Mouse (Mus musculus) MEL (cell line): Measurements from ENCODE around the gene Bach2. TPM values are rescaled to one million over a fixed set of nuclear protein-coding genes. Genes with fewer than 3 reads are reported as not detected.

Experiments used
- DNase-seq: peaks from one replicate; pipeline ENCODE4 v3.0.0; 2011; ENCODE audit warnings: low read depth, low spot score
- H3K27ac ChIP-seq: 2 replicates; pipeline ENCODE4 v1.5.1; 2012; ENCODE audit warnings: low read depth, mild to moderate bottlenecking, control low read depth, low read length, moderate library complexity; ENCODE audit not compliant: control insufficient read depth
- H3K27me3 ChIP-seq, 2 experiments: fragments of 150-350 bp in 1 of 2; sonication (generic) in 1 of 2; 2 replicates each; pipeline ENCODE4 v1.6.1; 2012; ENCODE audit warnings: low read length in 2 of 2, mild to moderate bottlenecking in 2 of 2, improper control_type of control experiment in 1 of 2, moderate library complexity in 1 of 2; ENCODE audit not compliant: insufficient read depth in 2 of 2, control insufficient read depth in 1 of 2
- H3K36me3 ChIP-seq, 2 experiments: 2 replicates each; pipeline ENCODE4 v1.6.1; 2012 to 2014; ENCODE audit warnings: low read length in 2 of 2, improper control_type of control experiment in 1 of 2, inconsistent platforms in 1 of 2, mild to moderate bottlenecking in 1 of 2; ENCODE audit not compliant: insufficient read depth in 2 of 2, control insufficient read depth in 1 of 2
- H3K4me1 ChIP-seq, 2 experiments: fragments of 150-350 bp in 1 of 2; sonication (generic) in 1 of 2; 2 replicates each; pipeline ENCODE4 v1.6.1; 2012; ENCODE audit warnings: low read length in 2 of 2, improper control_type of control experiment in 1 of 2, mild to moderate bottlenecking in 1 of 2; ENCODE audit not compliant: insufficient read depth in 2 of 2, control insufficient read depth in 1 of 2
- H3K4me3 ChIP-seq, 2 experiments: fragments of 150-350 bp in 1 of 2; sonication (generic) in 1 of 2; 2 replicates each; pipeline ENCODE4 v1.5.1; 2012; ENCODE audit warnings: low read depth in 2 of 2, low read length in 2 of 2, mild to moderate bottlenecking in 2 of 2, moderate library complexity in 2 of 2, control low read depth in 1 of 2, improper control_type of control experiment in 1 of 2; ENCODE audit not compliant: control insufficient read depth in 1 of 2, insufficient read depth in 1 of 2
- H3K79me2 ChIP-seq: 2 replicates; pipeline ENCODE4 v1.6.1; 2012; ENCODE audit warnings: mild to moderate bottlenecking, low read length, moderate library complexity; ENCODE audit not compliant: control insufficient read depth, poor library complexity, insufficient read depth
- H3K9ac ChIP-seq: 2 replicates; pipeline ENCODE4 v1.6.1; 2012; ENCODE audit warnings: low read depth, mild to moderate bottlenecking, control low read depth, low read length, moderate library complexity; ENCODE audit not compliant: control insufficient read depth, poor library complexity, severe bottlenecking
- H3K9me3 ChIP-seq: fragments of 150-350 bp; sonication (generic); replicated peaks from 2 replicates; pipeline ENCODE4 v1.6.1; 2012; ENCODE audit warnings: mild to moderate bottlenecking, low read length, improper control_type of control experiment, moderate library complexity; ENCODE audit not compliant: insufficient read depth
- CHD1 ChIP-seq: IDR thresholded peaks from 2 replicates; pipeline ENCODE4 v1.6.1; 2012; ENCODE audit warnings: low read depth, mild to moderate bottlenecking, inconsistent platforms, low read length, improper control_type of control experiment
- CTCF ChIP-seq, 3 experiments: IDR thresholded peaks in 2 of 3; conservative IDR thresholded peaks in 1 of 3; 2 replicates each; pipeline ENCODE4 v1.5.1; 2011 to 2012; ENCODE audit warnings: low read length in 3 of 3, low read depth in 2 of 3, mild to moderate bottlenecking in 2 of 3, improper control_type of control experiment in 1 of 3, inconsistent platforms in 1 of 3, mixed read lengths in 1 of 3, moderate library complexity in 1 of 3; ENCODE audit not compliant: control insufficient read depth in 1 of 3, insufficient read depth in 1 of 3, poor library complexity in 1 of 3, severe bottlenecking in 1 of 3
- E2F4 ChIP-seq: IDR thresholded peaks from 2 replicates; pipeline ENCODE4 v1.6.1; 2011; ENCODE audit warnings: low read depth, low read length, improper control_type of control experiment, borderline replicate concordance
- EP300 ChIP-seq, 2 experiments: IDR thresholded peaks; 2 replicates each; pipeline ENCODE4 v1.6.1; 2011; ENCODE audit warnings: improper control_type of control experiment in 2 of 2, low read length in 2 of 2, low read depth in 1 of 2, mild to moderate bottlenecking in 1 of 2
- ETS1 ChIP-seq: IDR thresholded peaks from 2 replicates; pipeline ENCODE4 v1.6.1; 2012; ENCODE audit warnings: low read depth, mild to moderate bottlenecking, inconsistent platforms, low read length, improper control_type of control experiment, moderate library complexity
- GABPA ChIP-seq: IDR thresholded peaks from 2 replicates; pipeline ENCODE4 v1.6.1; 2012; ENCODE audit warnings: low read depth, mild to moderate bottlenecking, inconsistent platforms, low read length, improper control_type of control experiment, moderate library complexity
- GATA1 ChIP-seq: IDR thresholded peaks from 2 replicates; pipeline ENCODE4 v1.6.1; 2011; ENCODE audit warnings: low read depth, low read length, improper control_type of control experiment
- HCFC1 ChIP-seq: IDR thresholded peaks from 2 replicates; pipeline ENCODE4 v1.6.1; 2012; ENCODE audit warnings: low read depth, mild to moderate bottlenecking, inconsistent platforms, low read length, improper control_type of control experiment, moderate library complexity
- MAX ChIP-seq: IDR thresholded peaks from 2 replicates; pipeline ENCODE4 v1.6.1; 2011; ENCODE audit warnings: low read length, improper control_type of control experiment
- MAZ ChIP-seq: IDR thresholded peaks from 2 replicates; pipeline ENCODE4 v1.6.1; 2012; ENCODE audit warnings: low read depth, mild to moderate bottlenecking, inconsistent platforms, low read length, improper control_type of control experiment
- MYC ChIP-seq: IDR thresholded peaks from 2 replicates; pipeline ENCODE4 v1.6.1; 2011; ENCODE audit warnings: low read depth, mild to moderate bottlenecking, low read length, improper control_type of control experiment, moderate library complexity
- NRF1 ChIP-seq: IDR thresholded peaks from 2 replicates; pipeline ENCODE4 v1.6.1; 2014; ENCODE audit warnings: low read depth, mild to moderate bottlenecking, inconsistent platforms, low read length, improper control_type of control experiment, moderate library complexity; ENCODE audit not compliant: poor library complexity, insufficient read depth, severe bottlenecking
- POLR2A ChIP-seq, 2 experiments: IDR thresholded peaks; 2 replicates each; pipeline ENCODE4 v1.6.1; 2011 to 2012; ENCODE audit warnings: low read length in 2 of 2, mild to moderate bottlenecking in 2 of 2, control low read depth in 1 of 2, improper control_type of control experiment in 1 of 2, low read depth in 1 of 2, moderate library complexity in 1 of 2; ENCODE audit not compliant: control insufficient read depth in 1 of 2, insufficient read depth in 1 of 2, poor library complexity in 1 of 2
- POLR2AphosphoS2 ChIP-seq: IDR thresholded peaks from 2 replicates; pipeline ENCODE4 v1.6.1; 2011; ENCODE audit warnings: low read length, improper control_type of control experiment
- RAD21 ChIP-seq: IDR thresholded peaks from 2 replicates; pipeline ENCODE4 v1.6.1; 2011; ENCODE audit warnings: mild to moderate bottlenecking, low read depth, low read length, improper control_type of control experiment
- RCOR1 ChIP-seq: IDR thresholded peaks from 2 replicates; pipeline ENCODE4 v1.6.1; 2012; ENCODE audit warnings: low read depth, mild to moderate bottlenecking, inconsistent platforms, low read length, improper control_type of control experiment
- TBP ChIP-seq: IDR thresholded peaks from 2 replicates; pipeline ENCODE4 v1.8.0; 2011; ENCODE audit warnings: low read depth, low read length, improper control_type of control experiment
- USF1 ChIP-seq: IDR thresholded peaks from 2 replicates; pipeline ENCODE4 v1.6.1; 2014; ENCODE audit warnings: low read depth, mild to moderate bottlenecking, inconsistent platforms, low read length, improper control_type of control experiment, moderate library complexity
- USF2 ChIP-seq, 2 experiments: IDR thresholded peaks; 2 replicates each; pipeline ENCODE4 v1.6.1; 2011 to 2012; ENCODE audit warnings: improper control_type of control experiment in 2 of 2, low read length in 2 of 2, borderline replicate concordance in 1 of 2, inconsistent platforms in 1 of 2, low read depth in 1 of 2, mild to moderate bottlenecking in 1 of 2; ENCODE audit not compliant: insufficient read depth in 1 of 2
- ZC3H11A ChIP-seq: IDR thresholded peaks from 2 replicates; pipeline ENCODE4 v1.6.1; 2012; ENCODE audit warnings: low read depth, mild to moderate bottlenecking, inconsistent platforms, low read length, improper control_type of control experiment
- ZKSCAN1 ChIP-seq: IDR thresholded peaks from 2 replicates; pipeline ENCODE4 v1.6.1; 2012; ENCODE audit warnings: low read depth, mild to moderate bottlenecking, inconsistent platforms, low read length, improper control_type of control experiment, moderate library complexity
- ZMIZ1 ChIP-seq: IDR thresholded peaks from 2 replicates; pipeline ENCODE4 v1.6.1; 2012; ENCODE audit warnings: low read depth, mild to moderate bottlenecking, inconsistent platforms, low read length, improper control_type of control experiment, moderate library complexity
- ZNF384 ChIP-seq: IDR thresholded peaks from 2 replicates; pipeline ENCODE4 v1.6.1; 2012; ENCODE audit warnings: low read depth, mild to moderate bottlenecking, inconsistent platforms, low read length, improper control_type of control experiment
- polyA plus RNA-seq, 2 experiments: library from polyadenylated mRNA; stranded (reverse) in 1 of 2; unstranded in 1 of 2; fragments of >175 nt in 1 of 2; fragments of >200 nt in 1 of 2; gene quantifications; 2 replicates each; pipeline versions ENCODE4 v1.2.1 to v1.2.4; 2012; ENCODE audit warnings: low replicate concordance in 2 of 2, low read depth in 1 of 2; ENCODE audit not compliant: insufficient read length in 2 of 2, insufficient read depth in 1 of 2, missing spikeins in 1 of 2
- total RNA-seq: library from RNA; depleted of rRNA; stranded (reverse); fragments of 300-350 nt; gene quantifications from 2 replicates; pipeline ENCODE4 v1.2.3, GENCODE M21; 2012

Bach2 gene
- total and polyA plus RNA-seq, 3 experiments, result 0.04 TPM; not detected in 2

DNA sequence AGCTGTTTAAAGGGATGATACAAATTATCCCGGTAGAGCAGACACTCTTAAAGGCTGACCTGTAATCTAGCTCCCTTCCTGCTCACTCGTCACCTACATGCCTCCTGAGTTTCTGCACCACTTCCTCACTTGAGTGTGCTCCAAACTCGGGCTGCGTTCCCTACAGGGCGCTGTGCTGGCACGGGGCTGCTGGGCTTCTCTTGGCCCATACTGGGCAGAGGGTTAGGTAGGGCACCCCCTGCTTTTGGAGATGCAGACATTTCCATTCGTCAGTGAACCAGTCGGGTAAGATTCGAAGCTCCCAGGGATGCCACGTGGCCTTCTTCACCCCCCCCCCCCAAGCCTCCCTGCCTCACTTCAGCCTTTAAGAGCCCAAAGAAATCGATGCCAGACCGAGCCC is 19.1 kb downstream of the Bach2 start:
- no peak overlapping the region for H3K9ac ChIP-seq
- H3K27me3 ChIP-seq, result peaks cover 0 to 5% of the 10 kb centered on the region in 2 experiments
- no peak overlapping the region for H3K4me3 ChIP-seq
- TF ChIP-seq RCOR1, result no peak
- TF ChIP-seq ZKSCAN1, result no peak
- no peak for TF ChIP-seq USF1
- no peak for TF ChIP-seq USF2 (IDR thresholded peaks at IDR 0.05; ENCODE audit: borderline replicate concordance in 1 of 2, insufficient read depth in 1 of 2, low read depth in 1 of 2, low read length in 2 of 2)
- TF ChIP-seq TBP, result no peak
- TF ChIP-seq NRF1, result no peak
- no peak for TF ChIP-seq CTCF (IDR thresholded peaks at IDR 0.05 in 2 of 3, conservative IDR thresholded peaks at IDR 0.05 in 1 of 3; ENCODE audit: control insufficient read depth in 1 of 3, insufficient read depth in 1 of 3, low read depth in 2 of 3, low read length in 3 of 3, poor library complexity in 1 of 3, severe bottlenecking in 1 of 3)
- no peak for TF ChIP-seq CHD1
- no peak for TF ChIP-seq GATA1
- no peak for TF ChIP-seq ZMIZ1
- no peak for TF ChIP-seq GABPA
- TF ChIP-seq ETS1, result no peak
- no peak for TF ChIP-seq MYC
- no peak for TF ChIP-seq MAX
- no peak for TF ChIP-seq POLR2A (IDR thresholded peaks at IDR 0.05; ENCODE audit: control insufficient read depth in 1 of 2, insufficient read depth in 1 of 2, low read depth in 1 of 2, low read length in 2 of 2, poor library complexity in 1 of 2)
- TF ChIP-seq RAD21, result no peak
- TF ChIP-seq, all 39 proteins: peak for 0
- Histone ChIP-seq H3K36me3 (no peaks in the 10 kb centered on the region), H3K79me2 (no peaks in the 10 kb centered on the region), H3K4me1 (no peaks in the 10 kb centered on the region), H3K9me3 (no peaks in the 10 kb centered on the region), H3K27ac (no peak overlapping the region)
- no peak for DNase-seq

DNA sequence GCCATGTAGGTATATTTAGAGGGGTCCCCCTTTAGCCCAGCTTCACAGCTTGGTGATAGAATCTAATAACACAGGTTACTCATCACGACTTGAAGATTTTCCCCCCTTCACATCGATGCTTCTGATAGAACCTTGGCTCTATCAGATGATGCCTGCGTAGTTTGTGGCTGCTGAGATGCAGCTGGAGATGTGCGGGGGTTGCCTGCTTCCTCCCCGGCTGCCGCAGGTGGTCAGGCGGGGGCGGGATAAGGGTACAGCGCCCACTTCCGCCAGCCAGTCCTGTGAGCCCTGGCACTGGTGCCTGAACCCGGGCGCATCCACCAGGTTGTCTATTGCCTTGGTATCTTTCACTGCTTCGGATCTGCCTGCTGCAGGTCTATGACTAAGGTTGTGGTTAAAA is 19.5 kb downstream of the Bach2 start:
- DNase-seq, result no peak
- no peaks in the 10 kb centered on the region for H3K79me2 ChIP-seq
- H3K4me1 ChIP-seq, result no peaks in the 10 kb centered on the region
- H3K36me3 ChIP-seq, result no peaks in the 10 kb centered on the region
- H3K4me3 ChIP-seq, result no peak overlapping the region
- no peak overlapping the region for H3K27ac ChIP-seq
- peaks cover 0 to 5% of the 10 kb centered on the region in 2 experiments for H3K27me3 ChIP-seq
- H3K9me3 ChIP-seq, result no peaks in the 10 kb centered on the region
- no peak for TF ChIP-seq ETS1
- H3K9ac ChIP-seq, result no peak overlapping the region

DNA sequence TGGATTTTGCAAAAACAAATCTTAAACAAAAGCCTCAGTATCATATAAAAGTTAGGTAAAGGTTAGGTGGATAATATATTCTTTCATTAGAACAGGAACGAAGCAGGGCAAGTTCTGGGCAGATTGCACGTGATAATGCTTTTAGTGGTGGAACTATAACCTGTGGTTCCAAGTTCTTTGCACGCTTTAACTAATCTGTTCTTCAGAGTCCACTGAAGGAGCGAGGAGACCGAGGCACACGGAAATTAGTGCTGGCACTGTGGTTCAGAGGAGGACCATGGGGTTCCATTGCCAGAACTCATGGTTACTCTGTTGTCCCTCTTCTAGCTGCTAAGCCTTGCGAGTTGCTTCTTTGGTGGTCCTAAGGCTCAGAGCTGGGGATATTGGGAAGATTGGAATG is 20.0 kb downstream of the Bach2 start:
- no peak for DNase-seq
- H3K4me3 ChIP-seq, result no peak overlapping the region
- H3K9ac ChIP-seq, result no peak overlapping the region
- H3K9me3 ChIP-seq, result no peaks in the 10 kb centered on the region
- H3K27ac ChIP-seq, result no peak overlapping the region
- TF ChIP-seq MAZ (no peak), MAX (no peak), EP300 (IDR thresholded peaks at IDR 0.05; ENCODE audit: low read depth in 1 of 2, low read length in 2 of 2) (no peak), E2F4 (no peak), ETS1 (no peak), TBP (no peak), NRF1 (no peak), HCFC1 (no peak), POLR2AphosphoS2 (no peak), RAD21 (no peak), ZNF384 (no peak), ZC3H11A (no peak)
- H3K27me3 ChIP-seq, result peaks cover 0 to 5% of the 10 kb centered on the region in 2 experiments
- no peaks in the 10 kb centered on the region for H3K79me2 ChIP-seq
- no peaks in the 10 kb centered on the region for H3K36me3 ChIP-seq
- H3K4me1 ChIP-seq, result no peaks in the 10 kb centered on the region
